Mouse (Mus musculus): ENCODE measurements around the gene Gm2310.
"Not testable (repeated sequence)": the region's sequence is repeated elsewhere in the genome, so short reads cannot be mapped to it uniquely, and the experiment has no call there.

The Gm2310 gene

GRCm38 (mm10) chr15:8519853-8520252, at the start of gene Gm2310:
Gm2310 (minus strand) TSS chr15:8519953.
- DNase-seq (ENCODE audit: low spot score), result not testable (repeated sequence)

- peak; percentile 89 for DNase-seq (ENCODE audit: low spot score)
Measured at GRCm38 (mm10) chr15:8568645-8569528, 49.1 kb upstream of the Gm2310 start.

- DNase-seq (ENCODE audit: low spot score), result no peak
Measured at GRCm38 (mm10) chr15:8568286-8568644, 48.5 kb upstream of the Gm2310 start.

- DNase-seq (ENCODE audit: low spot score), result no peak
Measured at GRCm38 (mm10) chr15:8565416-8565815, 45.7 kb upstream of the Gm2310 start.

GRCm38 (mm10) chr15:8564331-8564730, 44.6 kb upstream of the Gm2310 start:
- DNase-seq (ENCODE audit: low spot score), result no peak

- DNase-seq (ENCODE audit: low spot score), result no peak
Measured at GRCm38 (mm10) chr15:8563423-8564194, 43.9 kb upstream of the Gm2310 start.

- DNase-seq (ENCODE audit: low spot score), result no peak
Measured at GRCm38 (mm10) chr15:8562776-8563175, 43.0 kb upstream of the Gm2310 start.

- no peak for DNase-seq (ENCODE audit: low spot score)
Measured at GRCm38 (mm10) chr15:8531201-8531600, 11.4 kb upstream of the Gm2310 start.

- no peak for DNase-seq (ENCODE audit: low spot score)
Measured at GRCm38 (mm10) chr15:8512957-8513356, 6.8 kb downstream of the Gm2310 start.

- no peak for DNase-seq (ENCODE audit: low spot score)
Measured at GRCm38 (mm10) chr15:8511861-8512260, 7.9 kb downstream of the Gm2310 start.

GRCm38 (mm10) chr15:8502431-8502830, 17.3 kb downstream of the Gm2310 start:
- no peak for DNase-seq (ENCODE audit: low spot score)

GRCm38 (mm10) chr15:8485261-8485660, 34.5 kb downstream of the Gm2310 start:
- DNase-seq (ENCODE audit: low spot score), result no peak

GRCm38 (mm10) chr15:8469006-8469575, 50.7 kb downstream of the Gm2310 start:
- no peak for DNase-seq (ENCODE audit: low spot score)
